Mouse (Mus musculus) heart, embryonic 15.5 days (tissue): ENCODE data around the gene Tspan32. TPM values are rescaled to one million over a fixed set of nuclear protein-coding genes. Genes with fewer than 3 reads are reported as not detected.

Source experiments
- ATAC-seq: fragments of 200-750 bp; cut with Nextera tagmentation; replicated peaks from 2 replicates; pipeline ENCODE4 v1.8.0; 2017; ENCODE audit warnings: low read depth, moderate TSS enrichment; ENCODE audit not compliant: insufficient number of reproducible peaks, insufficient read depth, low FRiP score
- H3K27ac ChIP-seq: fragments of 300-500 bp; sonication (generic); 2 replicates; pipeline ENCODE4 v1.5.1; 2015; ENCODE audit warnings: mild to moderate bottlenecking, inconsistent platforms
- H3K27me3 ChIP-seq: fragments of 300-500 bp; sonication (generic); 2 replicates; pipeline ENCODE4 v1.6.1; 2015; ENCODE audit warnings: inconsistent platforms
- H3K36me3 ChIP-seq: fragments of 300-500 bp; sonication (generic); 2 replicates; pipeline ENCODE4 v1.6.1; 2015; ENCODE audit warnings: mild to moderate bottlenecking, inconsistent platforms
- H3K4me1 ChIP-seq: fragments of 300-500 bp; sonication (generic); replicated peaks from 2 replicates; pipeline ENCODE4 v1.6.1; 2015; ENCODE audit warnings: inconsistent platforms
- H3K4me2 ChIP-seq: fragments of 300-500 bp; sonication (generic); 2 replicates; pipeline ENCODE4 v1.6.1; 2015; ENCODE audit warnings: inconsistent platforms, mild to moderate bottlenecking, moderate library complexity
- H3K4me3 ChIP-seq: fragments of 300-500 bp; sonication (generic); 2 replicates; pipeline ENCODE4 v1.5.1; 2015; ENCODE audit warnings: mild to moderate bottlenecking, inconsistent platforms
- H3K9ac ChIP-seq: fragments of 300-500 bp; sonication (generic); 2 replicates; pipeline ENCODE4 v1.6.1; 2015; ENCODE audit warnings: mild to moderate bottlenecking, inconsistent platforms
- H3K9me3 ChIP-seq: fragments of 300-500 bp; sonication (generic); replicated peaks from 2 replicates; pipeline ENCODE4 v1.6.1; 2016; ENCODE audit warnings: inconsistent platforms
- WGBS: fragments of 180-500 bp; shearing (Covaris S2); methylation state at CpG from one replicate; pipeline ENCODE4 v1.1.7; 2015; ENCODE audit warnings: mixed read lengths; 5-methylcytosine and 5-hydroxymethylcytosine counted together
- polyA plus RNA-seq: library from polyadenylated mRNA; unstranded; fragments of >200 nt; fragmentation: Nextera tagmentation; extraction: Ambion mirVana; gene quantifications from 2 replicates; pipeline ENCODE4 v1.2.1, GENCODE M21; 2015

The Tspan32 gene
- 2.4 and 3.7 TPM in 2 replicates for polyA plus RNA-seq

GRCm38 (mm10) chr7:143004727-143005343 lies at the start of gene Tspan32:
TSS of gene Tspan32 (plus strand) at chr7:143005046.
- WGBS: 62% methylated on average over 4 of the region's 4 CpGs
- no peak for ATAC-seq
- H3K4me3 ChIP-seq: no peak within 1 kb of the TSS

GRCm38 (mm10) chr7:142956018-142956417 lies 48.8 kb upstream of the Tspan32 start:
- H3K27ac ChIP-seq: no peak overlapping the region
- 69% methylated on average over 2 of the region's 2 CpGs for WGBS
- H3K36me3 ChIP-seq: no peaks in the 10 kb centered on the region
- H3K4me1 ChIP-seq: no peaks in the 10 kb centered on the region
- no peaks in the 10 kb centered on the region for H3K9me3 ChIP-seq
- H3K4me2 ChIP-seq: no peak overlapping the region
- no peak overlapping the region for H3K4me3 ChIP-seq
- ATAC-seq: no peak
- H3K9ac ChIP-seq: no peak overlapping the region
- peaks cover 18% of the 10 kb centered on the region for H3K27me3 ChIP-seq

More at GRCm38 (mm10) chr7:143004727-143005343, at the start of gene Tspan32:
- H3K4me2 ChIP-seq: peak within 1 kb of the TSS; percentile 14; the same call in 1 of the 2 replicates
- peaks cover 52% of the 10 kb centered on the region for H3K4me1 ChIP-seq
- no peak within 1 kb of the TSS for H3K9ac ChIP-seq
- H3K27ac ChIP-seq: no peak within 1 kb of the TSS
- no peaks in the 10 kb centered on the region for H3K9me3 ChIP-seq
- H3K27me3 ChIP-seq: no peaks in the 10 kb centered on the region
- no peaks in the 10 kb centered on the region for H3K36me3 ChIP-seq

GRCm38 (mm10) chr7:142958817-142959216 lies 46.0 kb upstream of the Tspan32 start:
- no peak overlapping the region for H3K9ac ChIP-seq

GRCm38 (mm10) chr7:142959752-142960151 lies 45.1 kb upstream of the Tspan32 start:
- 76% methylated on average over 4 of the region's 4 CpGs for WGBS
- Histone ChIP-seq H3K4me1 (no peaks in the 10 kb centered on the region), H3K27ac (no peak overlapping the region), H3K36me3 (no peaks in the 10 kb centered on the region), H3K27me3 (peaks cover 49% of the 10 kb centered on the region), H3K4me3 (no peak overlapping the region), H3K9me3 (no peaks in the 10 kb centered on the region), H3K4me2 (no peak overlapping the region), H3K9ac (no peak overlapping the region)
- ATAC-seq: no peak

More at GRCm38 (mm10) chr7:142958817-142959216, 46.0 kb upstream of the Tspan32 start:
- Histone ChIP-seq H3K4me2 (no peak overlapping the region), H3K27me3 (peaks cover 40% of the 10 kb centered on the region), H3K27ac (no peak overlapping the region), H3K9me3 (no peaks in the 10 kb centered on the region), H3K4me3 (no peak overlapping the region), H3K36me3 (no peaks in the 10 kb centered on the region), H3K4me1 (no peaks in the 10 kb centered on the region)
- no peak for ATAC-seq
- 67% methylated on average over 1 of the region's 1 CpGs for WGBS

GRCm38 (mm10) chr7:142967414-142967883 lies 37.4 kb upstream of the Tspan32 start:
- Histone ChIP-seq H3K27me3 (peaks cover 97% of the 10 kb centered on the region), H3K4me3 (peak overlapping the region; percentile 47), H3K36me3 (no peaks in the 10 kb centered on the region), H3K4me2 (peak overlapping the region; percentile 89), H3K4me1 (peaks cover 24% of the 10 kb centered on the region), H3K27ac (no peak overlapping the region), H3K9me3 (no peaks in the 10 kb centered on the region), H3K9ac (peak overlapping the region; percentile 34)
- ATAC-seq: peak; percentile 51; the same call in 1 of the 2 replicates
- WGBS: under 1% methylated on average over 36 of the region's 36 CpGs

DNA sequence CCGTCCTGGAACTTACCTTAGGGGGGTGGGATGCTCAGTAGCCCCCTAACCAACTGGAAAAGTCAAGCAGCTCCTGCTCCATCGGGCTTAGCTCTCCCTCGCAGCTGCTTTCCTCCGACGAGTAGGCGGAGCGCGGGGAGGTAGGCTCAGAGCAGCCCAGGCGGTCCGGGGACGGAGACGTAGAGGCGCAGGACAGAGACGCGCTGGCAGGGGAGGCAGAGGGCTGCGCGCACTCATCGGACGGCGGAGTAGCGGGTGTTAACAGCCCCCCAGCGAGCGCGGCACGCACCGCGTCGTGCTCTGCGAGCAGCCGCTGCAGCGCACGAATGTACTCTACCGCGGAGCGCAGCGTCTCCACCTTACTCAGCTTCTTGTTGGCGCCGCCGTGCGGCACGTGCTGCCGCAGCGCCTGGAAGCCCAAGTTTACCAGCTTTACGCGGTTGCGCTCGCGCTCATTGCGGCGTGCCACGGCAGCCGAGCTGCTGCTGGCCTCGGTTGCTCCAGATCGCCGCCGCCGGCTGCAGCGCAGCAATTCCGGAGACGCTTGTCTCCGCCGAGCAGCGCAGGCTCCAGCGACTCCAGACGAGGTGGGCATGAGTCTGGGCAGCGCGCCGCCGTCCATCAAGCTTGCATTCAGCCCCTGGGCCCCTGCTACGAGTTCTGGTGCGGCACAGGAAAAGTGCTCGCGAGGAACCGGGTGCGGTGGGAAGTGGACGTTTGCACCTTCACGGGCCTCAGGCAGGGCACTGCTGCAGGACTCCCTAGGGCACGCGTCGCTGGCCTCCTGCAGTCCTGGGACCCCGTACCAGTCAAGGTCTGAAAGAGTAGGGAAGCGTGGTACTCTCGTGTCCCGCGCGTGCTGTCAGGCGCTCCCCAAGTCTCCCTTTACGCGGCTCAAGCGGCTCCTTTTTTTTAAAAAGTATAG lies 36.7 kb upstream of the Tspan32 start:
- no peak overlapping the region for H3K27ac ChIP-seq
- under 1% methylated on average over 90 of the region's 90 CpGs for WGBS

DNA sequence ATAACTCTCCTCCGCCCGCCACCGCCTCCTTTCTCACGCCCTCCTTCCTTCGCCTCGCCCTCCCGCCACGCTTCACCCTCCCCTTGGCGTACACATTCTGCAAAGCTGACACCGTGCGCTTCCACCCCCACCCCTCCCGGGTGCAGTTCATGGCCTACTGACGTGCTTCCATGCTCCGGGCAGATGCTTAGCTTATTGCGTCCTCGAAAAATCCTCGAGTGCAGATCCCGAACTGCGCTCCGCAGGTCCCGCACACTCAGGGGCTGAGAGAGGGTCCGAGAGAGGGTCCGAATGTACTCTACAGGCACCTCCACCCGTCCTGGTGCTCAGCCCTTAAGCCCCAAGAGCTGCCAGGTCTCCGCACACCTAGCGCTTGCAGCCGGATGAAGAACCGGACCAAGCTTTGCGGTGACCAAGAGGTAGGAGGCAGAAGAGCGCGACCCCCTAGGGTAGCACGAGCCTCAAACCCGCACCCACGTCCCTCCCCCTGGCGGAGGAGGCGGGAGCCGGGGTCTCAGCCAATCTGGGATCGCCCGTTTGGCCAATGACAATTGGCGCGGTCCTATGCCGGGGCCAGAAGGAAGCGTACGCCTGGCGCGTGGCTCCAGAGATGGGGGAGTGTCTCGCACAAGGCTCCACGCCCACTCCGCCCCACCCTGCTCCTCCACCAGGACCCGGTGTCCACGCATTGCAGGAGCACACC lies 35.9 kb upstream of the Tspan32 start, which contains the start of gene Ascl2:
Ascl2 (minus strand) TSS at position 456 of the 703 bp plus-strand sequence.
- Histone ChIP-seq H3K4me1 (peaks cover 24% of the 10 kb centered on the region), H3K36me3 (no peaks in the 10 kb centered on the region), H3K27me3 (peaks cover 87% of the 10 kb centered on the region), H3K4me3 (peak within 1 kb of the TSS; percentile 47), H3K9ac (peak within 1 kb of the TSS; percentile 34), H3K4me2 (peak within 1 kb of the TSS; percentile 89), H3K27ac (no peak within 1 kb of the TSS), H3K9me3 (no peaks in the 10 kb centered on the region)
- whole genome bisulfite sequencing: under 1% methylated on average over 50 of the region's 51 CpGs
- ATAC-seq: no peak; the same call in 1 of the 2 replicates

More for the DNA sequence above, 36.7 kb upstream of the Tspan32 start:
- H3K4me2 ChIP-seq: peak overlapping the region; percentile 89
- peak overlapping the region; percentile 34 for H3K9ac ChIP-seq
- no peaks in the 10 kb centered on the region for H3K36me3 ChIP-seq
- peak overlapping the region; percentile 47 for H3K4me3 ChIP-seq
- peaks cover 92% of the 10 kb centered on the region for H3K27me3 ChIP-seq
- no peak for ATAC-seq
- no peaks in the 10 kb centered on the region for H3K9me3 ChIP-seq
- peaks cover 24% of the 10 kb centered on the region for H3K4me1 ChIP-seq

- Histone ChIP-seq H3K4me3 (no peak overlapping the region), H3K27ac (no peak overlapping the region), H3K4me2 (no peak overlapping the region), H3K27me3 (peaks cover 12% of the 10 kb centered on the region), H3K9ac (no peak overlapping the region), H3K9me3 (no peaks in the 10 kb centered on the region), H3K4me1 (no peaks in the 10 kb centered on the region), H3K36me3 (no peaks in the 10 kb centered on the region)
- 65% methylated on average over 4 of the region's 4 CpGs for WGBS
- ATAC-seq: no peak
Observed at GRCm38 (mm10) chr7:142981908-142982307, 22.9 kb upstream of the Tspan32 start.

DNA sequence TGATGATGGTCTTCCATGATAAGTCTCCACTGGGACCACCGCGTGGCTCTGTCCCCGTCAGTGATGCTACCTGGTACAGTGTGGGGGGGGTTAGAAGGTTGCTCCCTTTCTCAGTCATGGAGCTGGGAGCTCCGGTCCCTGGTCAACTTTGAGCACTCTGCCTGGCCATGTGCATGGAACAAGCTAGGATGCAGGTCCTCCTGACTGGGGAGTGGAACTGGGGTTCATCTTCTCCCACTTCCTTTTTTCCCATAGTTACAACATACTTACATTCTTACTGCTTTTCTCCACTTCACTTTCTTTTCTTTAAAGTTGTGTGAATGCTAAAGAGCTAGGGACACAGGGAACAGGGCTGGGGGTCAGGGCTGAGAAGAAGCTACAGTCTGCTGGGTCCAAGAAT lies 19.7 kb upstream of the Tspan32 start:
- H3K4me1 ChIP-seq: peaks cover 3% of the 10 kb centered on the region; the same call in 1 of the 2 replicates
- H3K27me3 ChIP-seq: peaks cover 8% of the 10 kb centered on the region; the same call in 1 of the 2 replicates
- 86% methylated on average over 4 of the region's 4 CpGs for WGBS
- no peaks in the 10 kb centered on the region for H3K9me3 ChIP-seq
- no peaks in the 10 kb centered on the region for H3K36me3 ChIP-seq
- ATAC-seq: no peak
- no peak overlapping the region for H3K4me3 ChIP-seq
- H3K27ac ChIP-seq: no peak overlapping the region
- no peak overlapping the region for H3K4me2 ChIP-seq
- H3K9ac ChIP-seq: no peak overlapping the region

DNA sequence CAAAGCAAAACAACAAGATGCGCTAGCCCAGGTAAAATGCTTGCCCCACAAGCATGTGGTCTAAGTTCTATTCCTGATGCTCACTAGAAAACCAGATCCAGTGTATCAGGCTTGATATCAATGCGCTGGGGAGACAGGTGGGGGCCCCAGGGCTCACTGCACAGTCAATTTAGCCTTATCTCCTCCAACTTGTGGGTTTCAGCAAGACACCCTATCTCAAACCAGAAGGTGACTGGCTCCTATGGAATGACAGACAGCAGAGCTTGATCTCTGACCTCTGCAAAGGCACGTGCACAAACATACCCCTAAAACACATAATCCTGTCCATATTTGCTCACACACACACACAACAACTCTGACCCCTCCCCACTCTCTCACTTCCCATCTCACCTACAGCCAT lies 17.1 kb upstream of the Tspan32 start:
- WGBS: 75% methylated on average over 3 of the region's 3 CpGs
- Histone ChIP-seq H3K27ac (no peak overlapping the region), H3K4me2 (no peak overlapping the region), H3K36me3 (no peaks in the 10 kb centered on the region), H3K4me3 (no peak overlapping the region), H3K9ac (no peak overlapping the region), H3K9me3 (no peaks in the 10 kb centered on the region), H3K4me1 (peaks cover 6% of the 10 kb centered on the region; the same call in 1 of the 2 replicates), H3K27me3 (peaks cover 22% of the 10 kb centered on the region)
- ATAC-seq: no peak

DNA sequence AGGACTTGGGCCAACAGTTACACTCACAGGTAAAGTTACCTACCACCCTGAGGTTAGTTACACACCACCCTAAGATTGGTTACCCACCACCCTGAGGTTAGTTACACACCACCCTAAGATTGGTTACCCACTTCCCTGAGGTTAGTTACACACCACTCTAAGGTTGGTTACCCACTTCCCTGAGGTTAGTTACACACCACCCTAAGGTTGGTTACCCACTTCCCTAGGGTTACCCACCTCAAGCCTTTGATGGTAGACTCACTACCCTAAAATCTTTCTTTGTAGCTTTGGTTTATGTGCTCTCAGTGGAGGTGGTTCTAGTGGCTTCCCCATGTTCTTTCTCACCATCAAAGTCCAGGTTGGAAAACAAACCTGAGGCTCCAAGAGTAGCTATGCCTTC lies 9.8 kb upstream of the Tspan32 start:
- peaks cover 14% of the 10 kb centered on the region; the same call in 1 of the 2 replicates for H3K27me3 ChIP-seq
- no peak for ATAC-seq

More for the DNA sequence above, 9.8 kb upstream of the Tspan32 start:
- Histone ChIP-seq H3K4me3 (no peak overlapping the region), H3K9me3 (0 out of 2 replicates have a peak, but pooled peaks cover 3% of the 10 kb centered on the region), H3K9ac (no peak overlapping the region), H3K4me2 (no peak overlapping the region), H3K36me3 (no peaks in the 10 kb centered on the region), H3K4me1 (peaks cover 15% of the 10 kb centered on the region), H3K27ac (no peak overlapping the region)
